Mouse (Mus musculus): ENCODE data around the gene Gm7694. TPM values are rescaled to one million over a fixed set of nuclear protein-coding genes. Genes with fewer than 3 reads are reported as not detected.

Gm7694 gene
- polyA plus RNA-seq, 1 experiment from 2014 or later, result 3.8 TPM

GRCm38 (mm10) chr1:170270696-170271095, 35.4 kb downstream of the Gm7694 start:
- DNase-seq (ENCODE audit: low spot score), result no peak
- Histone ChIP-seq H3K4me1 (replicated peaks) (no peaks in the 10 kb centered on the region), H3K36me3 (no peaks in the 10 kb centered on the region), H3K9me3 (peaks cover 16% of the 10 kb centered on the region), H3K27ac (no peak overlapping the region), H3K27me3 (ENCODE audit: insufficient read depth, poor library complexity, severe bottlenecking) (no peaks in the 10 kb centered on the region), H3K4me3 (no peak overlapping the region)
- WGBS, result 93% methylated on average over 4 of the region's 4 CpGs

- H3K4me1 ChIP-seq (replicated peaks), result no peaks in the 10 kb centered on the region
- no peaks in the 10 kb centered on the region for H3K27me3 ChIP-seq (ENCODE audit: insufficient read depth, poor library complexity, severe bottlenecking)
- H3K4me3 ChIP-seq, result no peak overlapping the region
- peaks cover 13% of the 10 kb centered on the region for H3K9me3 ChIP-seq
- WGBS, result 85% methylated on average over 6 of the region's 6 CpGs
- no peak overlapping the region for H3K27ac ChIP-seq
- no peaks in the 10 kb centered on the region for H3K36me3 ChIP-seq
- no peak for DNase-seq (ENCODE audit: low spot score)
Observed at GRCm38 (mm10) chr1:170270281-170270680, 35.9 kb downstream of the Gm7694 start.

GRCm38 (mm10) chr1:170255560-170255910, 50.6 kb downstream of the Gm7694 start:
- Histone ChIP-seq H3K27me3 (ENCODE audit: insufficient read depth, poor library complexity, severe bottlenecking) (peaks cover 11% of the 10 kb centered on the region), H3K9me3 (no peaks in the 10 kb centered on the region), H3K4me1 (replicated peaks) (peaks cover 9% of the 10 kb centered on the region), H3K36me3 (no peaks in the 10 kb centered on the region), H3K4me3 (peak overlapping the region; percentile 90), H3K27ac (peak overlapping the region; percentile 91)
- WGBS, result 11% methylated on average over 32 of the region's 32 CpGs
- DNase-seq (ENCODE audit: low spot score), result peak; percentile 90

- peak overlapping the region; percentile 91 for H3K27ac ChIP-seq
- no peak for DNase-seq (ENCODE audit: low spot score)
- 30% methylated on average over 30 of the region's 30 CpGs for WGBS
Observed at GRCm38 (mm10) chr1:170254893-170255559, 51.1 kb downstream of the Gm7694 start.

More at GRCm38 (mm10) chr1:170254893-170255559, 51.1 kb downstream of the Gm7694 start:
- Histone ChIP-seq H3K4me1 (replicated peaks) (peaks cover 9% of the 10 kb centered on the region), H3K9me3 (no peaks in the 10 kb centered on the region), H3K36me3 (no peaks in the 10 kb centered on the region), H3K27me3 (ENCODE audit: insufficient read depth, poor library complexity, severe bottlenecking) (peaks cover 11% of the 10 kb centered on the region), H3K4me3 (peak overlapping the region; percentile 90)

Other genes starting within 250 kb of the Gm7694 start
- 30.1 TPM in 2 replicates for gene Ddr2, start 195.6 kb downstream of the Gm7694 start, polyA plus RNA-seq (2016; fragmentation: Nextera tagmentation; extraction: Ambion mirVana)
- gene Uap1, start 131.4 kb downstream of the Gm7694 start, polyA plus RNA-seq (2016; fragmentation: Nextera tagmentation; extraction: Ambion mirVana), result 54.9 and 58.6 TPM in 2 replicates
- 10.8 and 11.2 TPM in 2 replicates for gene Uhmk1, start 90.9 kb downstream of the Gm7694 start, polyA plus RNA-seq (2016; fragmentation: Nextera tagmentation; extraction: Ambion mirVana)
- gene Sh2d1b2, start 73.6 kb downstream of the Gm7694 start, polyA plus RNA-seq (2016; fragmentation: Nextera tagmentation; extraction: Ambion mirVana), result not detected in 2 replicates
- gene Sh2d1b1, start 29.0 kb downstream of the Gm7694 start, polyA plus RNA-seq (2016; fragmentation: Nextera tagmentation; extraction: Ambion mirVana), result not detected in 2 replicates
- gene Spata46, start 2.5 kb upstream of the Gm7694 start, polyA plus RNA-seq (2016; fragmentation: Nextera tagmentation; extraction: Ambion mirVana), result 1.5 and 1.7 TPM in 2 replicates